Mouse (Mus musculus) testis, adult 2 months (tissue): ENCODE results near the gene Tspo.

Source experiments
- CTCF ChIP-seq: fragments of 200-500 bp; IDR thresholded peaks from 2 replicates; pipeline ENCODE4 v1.5.1; 2012; ENCODE audit warnings: low read depth, mild to moderate bottlenecking, inconsistent platforms, low read length, moderate library complexity; ENCODE audit not compliant: control insufficient read depth, insufficient read depth, insufficient replicate concordance
- POLR2A ChIP-seq: fragments of 200-500 bp; IDR thresholded peaks from 2 replicates; pipeline ENCODE4 v1.6.1; 2012; ENCODE audit warnings: low read depth, mild to moderate bottlenecking, inconsistent platforms, low read length, moderate library complexity; ENCODE audit not compliant: control insufficient read depth

DNA sequence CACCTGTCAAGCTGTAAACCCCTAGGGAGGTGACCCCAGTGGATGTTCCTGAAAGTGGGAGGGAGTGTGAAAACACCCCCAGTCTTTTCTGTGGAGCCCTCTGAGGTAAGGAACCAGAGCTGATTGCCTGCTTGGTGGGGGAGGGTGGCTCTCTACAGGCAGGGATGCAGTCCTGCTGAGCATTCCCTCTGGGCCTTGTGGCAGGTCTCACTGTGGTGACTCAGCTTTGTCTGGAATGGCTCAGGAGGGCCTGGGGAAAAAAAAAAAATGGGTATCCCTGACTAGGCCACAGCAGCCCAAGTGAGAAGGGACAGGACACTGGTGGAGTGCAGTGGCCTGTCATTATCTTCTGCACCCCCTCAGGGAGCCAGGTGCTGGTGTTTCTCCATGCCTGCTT lies 29.8 kb downstream of the Tspo start:
- TF ChIP-seq CTCF (no peak), POLR2A (no peak)
